Mouse (Mus musculus) limb, embryonic 15.5 days (tissue): ENCODE measurements around the gene Mrps36. TPM values are rescaled to one million over a fixed set of nuclear protein-coding genes. Genes with fewer than 3 reads are reported as not detected.
A peak's percentile ranks its signal among the peaks of the same experiment; 100 is the strongest.
"Not testable (repeated sequence)": the region's sequence is repeated elsewhere in the genome, so short reads cannot be mapped to it uniquely, and the experiment has no call there.

Source experiments
- ATAC-seq: fragments of 200-750 bp; cut with Nextera tagmentation; 2 replicates; pipeline ENCODE4 v1.8.0; 2017; ENCODE audit warnings: low read depth, moderate TSS enrichment; ENCODE audit not compliant: insufficient number of reproducible peaks, low FRiP score, low TSS enrichment
- H3K27ac ChIP-seq: fragments of 300-500 bp; sonication (generic); 2 replicates; pipeline ENCODE4 v1.5.1; 2015; ENCODE audit warnings: moderate library complexity, mild to moderate bottlenecking, inconsistent platforms
- H3K27me3 ChIP-seq: fragments of 300-500 bp; sonication (generic); 2 replicates; pipeline ENCODE4 v1.6.1; 2015; ENCODE audit warnings: inconsistent platforms
- H3K36me3 ChIP-seq: fragments of 300-500 bp; sonication (generic); 2 replicates; pipeline ENCODE4 v1.6.1; 2015; ENCODE audit warnings: inconsistent platforms
- H3K4me1 ChIP-seq: fragments of 300-500 bp; sonication (generic); 2 replicates; pipeline ENCODE4 v1.6.1; 2015; ENCODE audit warnings: inconsistent platforms
- H3K4me2 ChIP-seq: fragments of 300-500 bp; sonication (generic); 2 replicates; pipeline ENCODE4 v1.6.1; 2015; ENCODE audit warnings: mild to moderate bottlenecking, inconsistent platforms
- H3K4me3 ChIP-seq: fragments of 300-500 bp; sonication (generic); 2 replicates; pipeline ENCODE4 v1.5.1; 2015; ENCODE audit warnings: mild to moderate bottlenecking, inconsistent platforms
- H3K9ac ChIP-seq: fragments of 300-500 bp; sonication (generic); 2 replicates; pipeline ENCODE4 v1.6.1; 2015; ENCODE audit warnings: inconsistent platforms
- H3K9me3 ChIP-seq: fragments of 300-500 bp; sonication (generic); 2 replicates; pipeline ENCODE4 v1.6.1; 2016; ENCODE audit warnings: inconsistent platforms
- WGBS: fragments of 180-500 bp; shearing (Covaris S2); methylation state at CpG from one replicate; pipeline ENCODE4 v1.1.7; 2015; 5-methylcytosine and 5-hydroxymethylcytosine counted together
- polyA plus RNA-seq: library from polyadenylated mRNA; unstranded; fragments of >200 nt; fragmentation: Nextera tagmentation; extraction: Ambion mirVana; gene quantifications from 2 replicates; pipeline ENCODE4 v1.2.1, GENCODE M21; 2015

The Mrps36 gene
- polyA plus RNA-seq, 1 experiment from 2014 or later: 109 TPM

DNA sequence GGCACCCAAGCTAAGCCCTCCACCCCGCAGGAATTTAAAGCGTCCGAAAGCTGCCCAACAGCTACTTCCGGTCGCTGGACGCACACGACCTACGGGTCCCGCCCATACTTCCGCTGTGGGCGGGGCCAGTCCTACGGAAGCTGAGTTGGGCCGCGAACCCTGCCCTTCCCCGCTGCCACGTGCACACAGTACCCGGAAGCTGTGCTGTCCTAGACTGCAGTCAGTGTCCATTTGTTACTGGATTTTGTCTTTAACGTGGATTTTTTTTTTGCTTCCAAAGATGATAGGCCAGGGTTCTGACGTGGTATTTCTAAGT, 13.6 kb downstream of the Mrps36 start, which contains the start of gene Cdk7:
TSS of gene Cdk7 (minus strand) at position 79 of the 316 bp plus-strand sequence.
- ATAC-seq: peak; percentile 98
- no peaks in the 10 kb centered on the region for H3K9me3 ChIP-seq
- peak within 1 kb of the TSS; percentile 89 for H3K9ac ChIP-seq
- H3K4me2 ChIP-seq: peak within 1 kb of the TSS; percentile 49
- peaks cover 16% of the 10 kb centered on the region for H3K36me3 ChIP-seq
- H3K4me3 ChIP-seq: peak within 1 kb of the TSS; percentile 88
- H3K4me1 ChIP-seq: peaks cover 16% of the 10 kb centered on the region
- H3K27ac ChIP-seq: peak within 1 kb of the TSS; percentile 97
- under 1% methylated on average over 19 of the region's 19 CpGs for WGBS
- H3K27me3 ChIP-seq: no peaks in the 10 kb centered on the region

DNA sequence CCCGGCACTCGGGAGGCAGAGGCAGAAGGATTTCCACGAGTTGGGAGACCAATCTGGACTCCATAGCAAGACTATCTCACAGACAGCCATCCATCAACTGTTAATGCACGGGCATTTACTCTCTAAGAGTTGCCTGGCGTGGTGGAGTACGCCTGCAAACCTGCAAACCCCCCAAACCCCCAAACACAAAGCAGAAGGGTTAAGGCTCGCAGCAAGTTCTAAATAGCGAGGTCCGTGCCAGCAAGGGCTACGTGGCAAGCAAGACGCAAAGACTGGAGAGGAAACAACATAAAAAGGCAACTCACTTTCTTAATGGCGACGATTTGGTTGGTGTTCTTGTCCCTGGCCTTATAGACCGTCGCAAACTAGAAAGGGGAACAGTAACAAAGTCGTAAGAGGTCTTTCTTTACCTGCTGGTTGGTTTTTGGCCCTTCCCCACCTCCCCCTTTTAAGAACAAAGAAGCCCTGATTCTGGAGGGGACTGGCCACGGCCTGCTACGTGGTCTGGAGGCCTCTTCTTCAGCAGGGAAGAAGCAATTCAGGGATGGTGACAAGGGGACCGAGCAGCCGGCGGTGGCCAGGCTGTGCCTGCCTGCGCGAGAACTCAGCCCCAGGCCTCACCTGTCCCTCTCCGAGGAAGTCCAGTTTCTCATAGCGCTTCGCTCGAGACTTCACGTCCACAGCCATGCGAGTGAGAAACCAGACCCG, 14.2 kb downstream of the Mrps36 start:
- H3K27ac ChIP-seq: peak overlapping the region; percentile 97
- peaks cover 16% of the 10 kb centered on the region for H3K4me1 ChIP-seq
- 0% methylated on average over 30 of the region's 30 CpGs for WGBS
- H3K9me3 ChIP-seq: no peaks in the 10 kb centered on the region
- H3K4me3 ChIP-seq: peak overlapping the region; percentile 88
- H3K4me2 ChIP-seq: peak overlapping the region; percentile 47
- ATAC-seq: no peak
- H3K9ac ChIP-seq: peak overlapping the region; percentile 89
- H3K27me3 ChIP-seq: no peaks in the 10 kb centered on the region
- H3K36me3 ChIP-seq: peaks cover 17% of the 10 kb centered on the region

DNA sequence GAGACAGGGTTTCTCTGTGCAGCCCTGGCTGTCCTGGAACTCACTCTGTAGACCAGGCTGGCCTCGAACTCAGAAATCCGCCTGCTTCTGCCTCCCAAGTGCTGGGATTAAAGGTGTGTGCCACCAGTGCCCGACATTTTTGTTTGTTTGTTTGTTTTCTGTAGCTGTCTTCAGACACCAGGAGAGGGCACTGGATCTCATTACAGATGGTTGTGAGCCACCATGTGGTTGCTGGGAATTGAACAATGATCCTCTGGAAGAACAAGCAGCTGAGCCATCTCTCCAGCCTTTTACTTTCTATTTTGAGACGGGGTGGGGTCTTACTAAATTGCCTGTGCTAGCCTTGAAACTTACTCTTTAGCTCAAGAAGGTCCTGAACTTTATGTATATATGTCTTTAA, 15.9 kb downstream of the Mrps36 start:
- Histone ChIP-seq H3K36me3 (peaks cover 22% of the 10 kb centered on the region), H3K4me1 (peaks cover 21% of the 10 kb centered on the region)
- 94% methylated on average over 4 of the region's 4 CpGs for WGBS
- H3K4me2 ChIP-seq, H3K27me3 ChIP-seq, H3K9me3 ChIP-seq, H3K27ac ChIP-seq, H3K9ac ChIP-seq, ATAC-seq, H3K4me3 ChIP-seq: not testable (repeated sequence)

DNA sequence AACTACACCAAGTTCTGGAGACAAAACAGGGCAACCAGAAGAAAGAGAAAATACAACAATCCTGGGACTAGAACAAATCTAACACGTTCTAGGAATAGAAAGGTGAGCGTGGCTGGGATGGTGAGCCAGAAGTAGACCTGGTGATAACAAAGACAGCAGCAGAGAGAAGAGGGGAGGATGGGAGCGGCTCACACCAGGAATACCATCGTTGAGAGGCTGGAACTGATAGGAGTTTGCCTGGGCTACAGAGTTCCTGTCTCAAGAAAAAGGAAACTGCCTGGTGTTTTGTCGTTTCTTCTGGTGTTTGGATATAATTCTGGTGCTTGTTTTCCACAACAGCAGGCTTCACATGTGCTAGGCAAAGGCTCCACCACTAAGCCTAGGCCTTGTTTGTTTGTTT, 16.4 kb downstream of the Mrps36 start:
- Histone ChIP-seq H3K4me1 (peaks cover 21% of the 10 kb centered on the region), H3K9ac (no peak overlapping the region), H3K9me3 (no peaks in the 10 kb centered on the region), H3K27ac (no peak overlapping the region), H3K27me3 (no peaks in the 10 kb centered on the region), H3K36me3 (peaks cover 22% of the 10 kb centered on the region), H3K4me3 (no peak overlapping the region), H3K4me2 (no peak overlapping the region)
- 96% methylated on average over 5 of the region's 5 CpGs for WGBS
- no peak for ATAC-seq

DNA sequence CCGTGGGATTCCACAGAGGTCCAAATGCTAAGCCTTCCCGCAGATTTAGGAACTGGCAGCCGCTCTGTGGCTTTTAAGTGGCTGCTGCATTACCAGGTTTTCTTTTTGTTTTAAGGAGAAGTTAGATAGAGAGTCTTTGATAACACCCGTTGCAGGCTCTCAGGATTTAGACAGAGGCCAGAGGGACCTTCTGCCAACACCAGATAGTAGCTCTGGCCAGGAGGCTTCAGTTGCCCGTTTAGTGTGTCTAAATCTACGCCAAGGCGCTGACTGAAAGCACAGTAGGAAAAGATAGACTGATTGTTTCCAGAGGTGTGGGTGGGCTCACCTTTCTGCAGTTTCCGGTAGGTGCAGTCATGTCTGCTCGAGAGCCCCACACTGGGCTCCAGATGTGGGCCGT, 19.3 kb downstream of the Mrps36 start:
- WGBS: 80% methylated on average over 10 of the region's 10 CpGs
- H3K27me3 ChIP-seq: no peaks in the 10 kb centered on the region
- H3K9ac ChIP-seq: no peak overlapping the region
- H3K4me1 ChIP-seq: peaks cover 21% of the 10 kb centered on the region
- H3K36me3 ChIP-seq: peaks cover 48% of the 10 kb centered on the region
- H3K4me2 ChIP-seq: no peak overlapping the region
- no peak overlapping the region for H3K27ac ChIP-seq
- H3K4me3 ChIP-seq: no peak overlapping the region
- H3K9me3 ChIP-seq: no peaks in the 10 kb centered on the region
- no peak for ATAC-seq

DNA sequence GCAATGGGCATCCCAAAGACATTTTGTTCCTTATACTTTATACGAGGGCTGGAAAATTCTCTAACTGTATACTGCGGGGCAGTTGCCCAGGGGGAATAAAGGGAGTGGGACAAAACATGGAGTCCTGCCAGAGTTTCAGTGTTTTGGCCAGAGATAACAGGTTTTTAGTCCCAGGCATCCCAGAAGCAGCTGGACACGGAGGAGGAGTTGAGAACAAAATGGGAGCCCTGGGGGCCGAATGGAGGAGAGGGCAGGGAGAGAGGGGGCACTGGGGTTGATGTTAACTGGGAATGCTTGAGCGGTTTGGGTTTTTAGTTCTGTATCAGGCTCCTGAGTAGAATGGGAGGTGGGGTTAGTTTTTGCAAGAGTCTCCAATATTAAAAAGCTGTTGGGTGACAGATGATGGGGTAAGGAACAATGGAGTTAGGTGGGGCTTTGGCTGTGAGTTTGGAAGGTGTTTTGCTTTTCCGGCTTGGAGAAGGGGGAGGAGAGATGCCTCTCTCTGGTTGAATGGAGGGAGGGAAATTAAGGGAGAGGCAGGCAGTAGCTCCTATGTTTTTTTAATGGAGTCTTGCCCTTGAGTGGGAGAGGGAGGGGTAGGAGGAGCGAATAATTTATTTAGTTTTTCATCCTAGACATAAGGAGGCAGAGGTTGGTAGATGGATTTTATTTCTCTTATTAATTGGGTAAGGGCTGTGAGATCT, 20.3 kb downstream of the Mrps36 start:
- WGBS: 73% methylated on average over 7 of the region's 7 CpGs
- no peak for ATAC-seq
- H3K9ac ChIP-seq: no peak overlapping the region
- H3K36me3 ChIP-seq: peaks cover 55% of the 10 kb centered on the region
- no peak overlapping the region for H3K27ac ChIP-seq
- H3K4me3 ChIP-seq: no peak overlapping the region
- peaks cover 17% of the 10 kb centered on the region for H3K4me1 ChIP-seq
- no peaks in the 10 kb centered on the region for H3K27me3 ChIP-seq
- H3K4me2 ChIP-seq: no peak overlapping the region
- no peaks in the 10 kb centered on the region for H3K9me3 ChIP-seq

DNA sequence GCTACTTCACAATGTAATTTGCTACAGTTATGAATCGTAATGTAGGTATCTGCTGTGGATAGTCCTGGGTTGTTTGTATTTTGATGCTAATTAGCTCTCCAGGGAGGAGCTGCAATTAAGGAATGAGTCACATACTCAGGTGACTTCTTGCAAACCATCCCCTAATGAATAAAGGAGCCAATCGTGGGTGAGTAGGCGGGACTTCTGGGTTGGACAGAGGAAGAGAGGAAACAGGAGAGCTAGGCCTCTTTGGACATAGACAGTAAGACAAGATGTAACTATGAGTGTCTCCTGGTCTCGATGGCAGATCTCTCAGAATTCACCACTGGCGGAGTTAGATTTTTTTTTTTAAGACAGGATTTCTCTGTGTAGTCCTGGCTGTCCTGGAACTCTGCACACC, 22.8 kb downstream of the Mrps36 start:
- Histone ChIP-seq H3K9me3 (no peaks in the 10 kb centered on the region), H3K4me2 (no peak overlapping the region), H3K36me3 (peaks cover 59% of the 10 kb centered on the region), H3K9ac (no peak overlapping the region), H3K4me3 (no peak overlapping the region), H3K27me3 (no peaks in the 10 kb centered on the region), H3K4me1 (peaks cover 4% of the 10 kb centered on the region; the same call in 1 of the 2 replicates), H3K27ac (no peak overlapping the region)
- no peak for ATAC-seq
- WGBS: 88% methylated on average over 5 of the region's 5 CpGs

DNA sequence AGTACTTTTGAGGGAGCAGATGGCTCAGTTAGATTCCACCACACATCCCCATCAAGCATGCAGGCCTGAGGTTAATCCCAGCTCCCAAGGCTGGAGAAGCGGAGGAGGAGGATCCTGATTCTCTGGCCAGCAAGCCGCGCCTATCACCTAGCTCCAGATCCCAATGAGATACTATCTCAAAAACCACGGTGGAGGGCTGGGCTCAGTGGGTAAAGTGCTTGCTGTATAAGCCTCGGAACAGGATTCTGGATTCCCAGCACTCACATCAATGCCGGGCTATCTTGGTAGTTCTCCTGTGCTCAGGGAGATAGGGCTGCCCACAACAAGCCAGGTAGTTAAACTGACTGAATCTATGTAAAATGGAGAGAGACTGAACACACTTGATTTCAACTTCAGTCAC, 29.0 kb downstream of the Mrps36 start:
- H3K27ac ChIP-seq: no peak overlapping the region
- ATAC-seq: no peak
- no peak overlapping the region for H3K4me2 ChIP-seq
- WGBS: 92% methylated on average over 6 of the region's 6 CpGs
- peaks cover 82% of the 10 kb centered on the region for H3K36me3 ChIP-seq
- no peak overlapping the region for H3K4me3 ChIP-seq
- H3K27me3 ChIP-seq: no peaks in the 10 kb centered on the region
- no peak overlapping the region for H3K9ac ChIP-seq
- H3K9me3 ChIP-seq: no peaks in the 10 kb centered on the region
- no peaks in the 10 kb centered on the region for H3K4me1 ChIP-seq

DNA sequence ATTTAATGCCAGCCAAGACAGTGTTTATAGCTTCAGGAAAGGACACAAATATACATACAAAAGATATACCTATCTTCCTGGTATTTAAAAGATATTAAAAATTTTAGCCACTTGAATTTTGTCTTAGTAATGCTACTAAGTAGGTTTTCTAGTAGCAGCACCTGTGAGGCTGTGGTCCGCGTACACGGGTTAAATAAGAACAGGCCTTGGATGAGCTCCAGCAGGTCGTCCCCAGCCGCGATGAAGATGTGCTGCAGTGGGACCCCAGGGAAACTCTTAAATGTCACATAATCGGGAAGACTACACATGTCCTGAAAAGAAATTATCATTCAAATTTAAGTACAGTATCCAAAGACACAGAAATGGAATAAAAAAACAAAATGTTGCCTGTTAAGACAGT, 38.3 kb downstream of the Mrps36 start:
- H3K9ac ChIP-seq: no peak overlapping the region
- no peaks in the 10 kb centered on the region for H3K4me1 ChIP-seq
- peaks cover 89% of the 10 kb centered on the region for H3K36me3 ChIP-seq
- no peaks in the 10 kb centered on the region for H3K27me3 ChIP-seq
- no peak overlapping the region for H3K4me2 ChIP-seq
- 96% methylated on average over 7 of the region's 7 CpGs for WGBS
- H3K4me3 ChIP-seq: no peak overlapping the region
- H3K9me3 ChIP-seq: no peaks in the 10 kb centered on the region
- ATAC-seq: no peak
- H3K27ac ChIP-seq: no peak overlapping the region

DNA sequence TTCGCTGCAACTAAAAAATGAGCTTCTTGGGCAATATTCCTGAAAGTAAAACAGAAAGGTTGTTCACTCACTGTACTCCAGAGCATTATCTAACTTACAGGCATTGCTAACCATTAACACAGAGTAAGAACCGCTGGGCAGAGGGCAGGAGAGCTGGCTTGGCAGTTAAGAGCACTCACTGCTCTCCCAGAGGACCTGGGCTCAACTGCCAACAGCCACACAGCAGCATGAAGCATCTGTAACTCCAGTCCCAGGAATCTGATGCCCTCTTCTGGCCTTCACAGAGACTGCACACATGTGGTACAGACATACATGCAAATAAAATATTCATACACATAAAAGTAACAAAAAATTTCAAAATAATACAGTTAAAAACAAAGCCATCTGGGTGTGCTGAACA, 41.0 kb downstream of the Mrps36 start:
- peaks cover 90% of the 10 kb centered on the region for H3K36me3 ChIP-seq
- ATAC-seq: no peak
- no peaks in the 10 kb centered on the region for H3K4me1 ChIP-seq
- no peak overlapping the region for H3K4me3 ChIP-seq
- H3K9ac ChIP-seq: no peak overlapping the region
- no peak overlapping the region for H3K27ac ChIP-seq
- H3K9me3 ChIP-seq: no peaks in the 10 kb centered on the region
- no peaks in the 10 kb centered on the region for H3K27me3 ChIP-seq
- no peak overlapping the region for H3K4me2 ChIP-seq
- WGBS: 97% methylated on average over 2 of the region's 2 CpGs

DNA sequence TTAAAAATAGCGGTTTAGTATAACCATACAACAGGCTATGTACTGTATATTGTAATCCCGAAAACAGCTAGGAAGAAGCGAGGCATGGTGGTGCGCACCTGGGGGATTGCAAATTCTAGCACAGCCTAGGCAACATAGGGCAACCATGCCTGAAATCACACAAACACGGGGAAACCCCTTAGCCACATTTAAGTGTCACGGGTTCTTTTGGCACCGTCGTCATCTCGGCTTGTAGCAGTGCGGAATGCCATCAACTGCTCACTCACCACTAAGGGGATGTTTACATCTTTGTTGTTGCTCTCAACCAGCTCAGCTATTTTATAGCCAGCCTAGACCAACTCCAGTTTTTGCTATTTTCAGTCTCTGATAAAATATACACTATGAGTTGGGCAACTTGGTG, 45.6 kb downstream of the Mrps36 start:
- no peak for ATAC-seq
- Histone ChIP-seq H3K4me3 (no peak overlapping the region), H3K27me3 (no peaks in the 10 kb centered on the region), H3K9ac (no peak overlapping the region), H3K9me3 (no peaks in the 10 kb centered on the region), H3K4me2 (no peak overlapping the region), H3K27ac (no peak overlapping the region), H3K4me1 (no peaks in the 10 kb centered on the region), H3K36me3 (peaks cover 74% of the 10 kb centered on the region)
- WGBS: 95% methylated on average over 10 of the region's 10 CpGs

DNA sequence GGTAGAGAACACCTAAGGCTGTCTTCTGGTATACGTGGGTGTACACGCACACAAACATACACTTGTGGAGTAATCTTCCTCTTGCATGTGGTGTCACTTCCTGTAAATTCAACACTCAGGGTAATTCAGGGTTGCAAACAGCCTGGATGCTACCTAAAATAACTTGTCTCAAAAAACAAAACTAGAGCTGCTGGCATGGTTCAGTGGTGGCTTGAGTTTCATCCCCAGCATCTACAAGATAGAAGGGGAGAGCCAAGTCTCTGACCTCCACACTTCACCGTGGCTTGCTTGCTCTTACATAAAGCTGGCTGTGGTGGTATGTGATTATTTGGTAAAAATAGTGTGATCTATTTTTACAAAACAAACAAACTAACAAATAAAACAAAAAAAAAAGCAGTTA, 46.9 kb downstream of the Mrps36 start:
- ATAC-seq: no peak
- no peaks in the 10 kb centered on the region for H3K9me3 ChIP-seq
- no peak overlapping the region for H3K27ac ChIP-seq
- H3K27me3 ChIP-seq: no peaks in the 10 kb centered on the region
- H3K4me3 ChIP-seq: no peak overlapping the region
- H3K4me1 ChIP-seq: no peaks in the 10 kb centered on the region
- H3K9ac ChIP-seq: no peak overlapping the region
- no peak overlapping the region for H3K4me2 ChIP-seq
- H3K36me3 ChIP-seq: peaks cover 62% of the 10 kb centered on the region
- WGBS: 94% methylated on average over 3 of the region's 3 CpGs
